Mouse (Mus musculus) G1E (cell line): ENCODE results near the gene Rptn. TPM values are rescaled to one million over a fixed set of nuclear protein-coding genes. Genes with fewer than 3 reads are reported as not detected.
"Not testable (repeated sequence)": the region's sequence is repeated elsewhere in the genome, so short reads cannot be mapped to it uniquely, and the experiment has no call there.

Experiments
- ATAC-seq: 2 replicates; pipeline ENCODE4 v1.8.0; 2016; ENCODE audit warnings: mild to moderate bottlenecking; ENCODE audit not compliant: insufficient number of reproducible peaks, poor library complexity, low FRiP score, severe bottlenecking; ENCODE audit errors: extremely low read depth
- DNase-seq: peaks from one replicate; pipeline ENCODE4 v3.0.0; 2012; ENCODE audit warnings: low spot score
- H3K27me3 ChIP-seq: 2 replicates; pipeline ENCODE4 v1.6.1; 2012; ENCODE audit warnings: mild to moderate bottlenecking, low read length, inconsistent platforms; ENCODE audit not compliant: insufficient read depth
- H3K36me3 ChIP-seq: replicated peaks from 2 replicates; pipeline ENCODE3; 2012; ENCODE audit warnings: mild to moderate bottlenecking, inconsistent platforms
- H3K4me1 ChIP-seq: 2 replicates; pipeline ENCODE4 v1.6.1; 2012; ENCODE audit warnings: low read depth, low read length, inconsistent platforms, mixed read lengths; ENCODE audit not compliant: insufficient read depth
- H3K4me3 ChIP-seq: 2 replicates; pipeline ENCODE4 v1.5.1; 2012; ENCODE audit warnings: low read depth, mild to moderate bottlenecking, inconsistent platforms, low read length, moderate library complexity, mixed read lengths
- H3K9me3 ChIP-seq: replicated peaks from 2 replicates; pipeline ENCODE4 v1.6.1; 2012; ENCODE audit warnings: inconsistent platforms
- CTCF ChIP-seq: IDR thresholded peaks from 2 replicates; pipeline ENCODE4 v1.5.1; 2012; ENCODE audit warnings: low read depth, low read length, inconsistent platforms, mixed read lengths
- GATA1 ChIP-seq: IDR thresholded peaks from 2 replicates; pipeline ENCODE4 v1.6.1; 2012; ENCODE audit warnings: borderline replicate concordance, low read length, inconsistent platforms, mixed read lengths
- GATA2 ChIP-seq: IDR thresholded peaks from 2 replicates; pipeline ENCODE4 v1.6.1; 2012; ENCODE audit warnings: low read depth, low read length, inconsistent platforms, borderline replicate concordance
- POLR2AphosphoS5 ChIP-seq: IDR thresholded peaks from 2 replicates; pipeline ENCODE4 v1.6.1; 2012; ENCODE audit warnings: low read depth, low read length, inconsistent platforms; ENCODE audit not compliant: insufficient replicate concordance
- TAL1 ChIP-seq: conservative IDR thresholded peaks from 2 replicates; pipeline ENCODE4 v1.6.1; 2012; ENCODE audit warnings: low read depth, low read length, inconsistent platforms, mixed read lengths
- polyA plus RNA-seq: library from polyadenylated mRNA; stranded (reverse); fragments of >175 nt; gene quantifications from 2 replicates; pipeline ENCODE4 v1.2.3, GENCODE M21; 2012
- total RNA-seq, 2 experiments: library from RNA; stranded (forward) in 1 of 2; stranded (reverse) in 1 of 2; fragments of 200-1000 nt in 1 of 2; fragments of >200 nt in 1 of 2; fragmentation: Nextera tagmentation in 1 of 2; gene quantifications; 2 replicates each; pipeline ENCODE4 v1.2.3; 2014 to 2017

Gene Rptn
- total and polyA plus RNA-seq, 3 experiments: 0.11 TPM; not detected in 2

DNA sequence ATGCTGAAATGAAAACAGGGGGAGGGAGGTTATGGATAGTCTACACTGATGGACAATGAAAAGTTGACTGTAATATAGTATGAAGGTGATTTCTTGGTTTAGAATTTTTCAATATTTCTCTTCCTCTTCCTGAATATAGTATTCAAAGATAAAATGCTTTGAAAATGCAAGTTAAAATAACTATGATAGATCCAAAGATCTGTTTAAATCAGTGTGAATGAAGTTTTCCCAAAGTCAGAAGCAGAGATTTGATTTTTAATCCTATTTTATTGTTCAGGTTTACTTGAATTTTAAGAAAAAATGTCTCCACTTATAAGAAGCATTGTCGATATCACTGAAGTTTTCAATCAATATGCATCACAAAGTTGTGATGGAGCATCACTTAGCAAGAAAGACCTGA is 48.5 kb downstream of the Rptn start, which contains the start of gene Tchh:
Gene Tchh (plus strand): TSS at position 301 of the 400 bp plus-strand sequence.
- DNase-seq: no peak
- no peak for TF ChIP-seq CTCF
- TF ChIP-seq GATA1: no peak
- TF ChIP-seq POLR2AphosphoS5: no peak
- TF ChIP-seq GATA2: no peak
- no peak for TF ChIP-seq TAL1
- Histone ChIP-seq H3K9me3 (peaks cover 37% of the 10 kb centered on the region), H3K27me3 (no peaks in the 10 kb centered on the region), H3K4me1 (no peaks in the 10 kb centered on the region), H3K36me3 (no peaks in the 10 kb centered on the region), H3K4me3 (no peak within 1 kb of the TSS)
- no peak for ATAC-seq

DNA sequence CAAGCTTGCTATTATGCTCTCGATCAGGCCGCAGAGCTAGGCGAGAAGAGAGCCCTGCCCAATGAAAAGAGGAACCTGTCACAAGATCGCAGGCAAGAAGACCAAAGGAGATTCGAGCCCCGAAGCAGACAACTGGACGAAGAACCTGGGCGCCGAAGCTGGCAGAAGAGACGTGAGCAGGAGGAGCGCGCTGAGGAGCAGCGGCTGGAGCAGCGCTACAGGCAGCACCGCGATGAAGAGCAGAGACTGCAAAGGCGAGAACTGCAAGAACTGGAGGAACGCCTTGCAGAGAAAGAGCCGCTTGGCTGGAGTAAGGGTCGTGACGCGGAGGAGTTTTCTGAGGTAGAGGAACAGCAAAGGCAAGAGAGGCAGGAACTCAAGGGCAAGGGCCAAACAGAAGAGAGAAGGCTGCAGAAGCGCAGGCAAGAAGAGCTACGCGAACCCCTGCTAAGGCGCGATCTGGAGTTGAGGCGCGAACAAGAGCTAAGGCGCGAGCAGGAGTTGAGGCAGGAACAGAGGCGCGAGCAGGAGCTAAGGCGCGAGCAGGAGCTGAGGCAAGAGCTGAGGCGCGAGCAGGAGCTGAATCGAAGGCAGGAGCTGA is 50.1 kb downstream of the Rptn start:
- TF ChIP-seq CTCF: no peak
- TF ChIP-seq POLR2AphosphoS5: no peak
- TF ChIP-seq GATA1: no peak
- TF ChIP-seq TAL1: no peak
- no peak for TF ChIP-seq GATA2
- no peaks in the 10 kb centered on the region for H3K27me3 ChIP-seq
- H3K36me3 ChIP-seq: no peaks in the 10 kb centered on the region
- DNase-seq (no peak), ATAC-seq (no peak)
- H3K4me3 ChIP-seq: no peak overlapping the region; the same call in 1 of the 2 replicates
- H3K9me3 ChIP-seq: peaks cover 46% of the 10 kb centered on the region
- no peaks in the 10 kb centered on the region for H3K4me1 ChIP-seq

DNA sequence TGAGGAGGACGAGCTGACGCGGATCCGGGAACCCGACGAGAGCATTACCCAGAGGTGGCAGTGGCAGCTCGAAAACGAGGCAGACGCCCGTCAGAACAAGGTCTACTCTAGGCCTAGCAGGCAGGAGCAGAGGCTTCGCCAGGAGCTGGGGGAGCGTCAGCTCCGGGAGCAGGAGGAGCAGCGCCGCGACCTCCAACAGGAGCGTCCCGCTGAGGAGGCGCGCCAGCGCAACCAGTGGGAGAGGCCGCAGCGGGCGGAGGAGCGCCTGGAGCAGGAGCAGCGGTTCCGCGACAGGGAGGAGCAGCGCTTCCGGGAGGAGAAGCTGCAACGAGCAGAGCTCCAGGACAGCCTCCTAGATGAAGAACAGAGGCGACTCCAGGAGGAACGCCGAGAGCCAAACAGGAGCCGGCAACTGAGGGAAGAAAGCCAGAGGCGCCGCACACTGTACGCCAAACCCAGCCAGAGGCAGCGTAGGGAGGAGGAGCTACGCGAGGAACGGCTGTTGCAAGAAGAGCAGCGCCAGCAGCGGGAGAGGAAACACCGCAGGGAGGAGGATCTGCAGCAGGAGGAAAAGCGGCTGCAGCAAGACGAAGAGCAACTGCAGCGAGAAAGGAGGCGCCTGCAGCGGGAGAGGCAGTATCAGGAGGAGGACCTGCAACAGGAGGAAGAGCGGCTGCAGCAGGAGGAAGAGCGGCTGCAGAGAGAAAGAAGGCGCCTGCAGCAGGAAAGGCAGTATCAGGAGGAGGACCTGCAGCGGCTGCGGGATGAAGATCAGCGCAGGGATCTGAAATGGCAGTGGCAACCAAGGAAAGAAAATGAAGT is 51.1 kb downstream of the Rptn start:
- peak overlapping the region; percentile 4; the same call in 1 of the 2 replicates for H3K4me3 ChIP-seq
- ATAC-seq (no peak), DNase-seq (no peak)
- peaks cover 46% of the 10 kb centered on the region for H3K9me3 ChIP-seq
- TF ChIP-seq POLR2AphosphoS5 (no peak), GATA2 (no peak), CTCF (no peak), GATA1 (no peak), TAL1 (no peak)
- H3K4me1 ChIP-seq: no peaks in the 10 kb centered on the region
- no peaks in the 10 kb centered on the region for H3K27me3 ChIP-seq
- H3K36me3 ChIP-seq: no peaks in the 10 kb centered on the region

DNA sequence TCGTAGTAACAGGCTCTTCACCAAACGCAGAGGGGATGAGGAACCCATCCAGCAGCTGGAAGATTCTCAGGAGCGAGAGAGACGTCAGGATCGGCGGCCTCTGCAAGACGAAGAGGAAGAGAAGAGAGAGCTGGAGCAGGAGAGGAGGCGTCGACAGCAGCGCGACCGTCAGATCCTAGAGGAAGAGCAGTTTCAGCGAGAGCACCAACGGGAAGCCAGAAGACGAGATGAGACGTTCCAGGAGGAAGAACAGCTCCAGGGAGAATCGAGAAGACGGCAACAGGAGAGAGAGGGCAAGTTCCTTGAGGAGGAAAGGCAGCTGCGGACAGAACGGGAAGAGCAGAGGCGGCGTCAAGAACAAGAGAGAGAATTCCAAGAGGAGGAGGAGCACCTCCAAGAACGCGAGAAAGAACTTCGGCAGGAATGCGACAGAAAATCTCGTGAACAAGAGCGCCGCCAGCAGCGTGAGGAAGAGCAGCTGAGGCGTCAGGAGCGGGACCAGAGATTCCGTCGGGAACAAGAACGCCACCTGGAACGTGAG is 51.7 kb downstream of the Rptn start:
- H3K4me3 ChIP-seq: no peak overlapping the region
- H3K4me1 ChIP-seq: no peaks in the 10 kb centered on the region
- TF ChIP-seq GATA1 (no peak), CTCF (no peak), GATA2 (no peak)
- no peak for DNase-seq
- ATAC-seq: no peak
- no peaks in the 10 kb centered on the region for H3K27me3 ChIP-seq
- no peaks in the 10 kb centered on the region for H3K36me3 ChIP-seq
- peaks cover 46% of the 10 kb centered on the region for H3K9me3 ChIP-seq

DNA sequence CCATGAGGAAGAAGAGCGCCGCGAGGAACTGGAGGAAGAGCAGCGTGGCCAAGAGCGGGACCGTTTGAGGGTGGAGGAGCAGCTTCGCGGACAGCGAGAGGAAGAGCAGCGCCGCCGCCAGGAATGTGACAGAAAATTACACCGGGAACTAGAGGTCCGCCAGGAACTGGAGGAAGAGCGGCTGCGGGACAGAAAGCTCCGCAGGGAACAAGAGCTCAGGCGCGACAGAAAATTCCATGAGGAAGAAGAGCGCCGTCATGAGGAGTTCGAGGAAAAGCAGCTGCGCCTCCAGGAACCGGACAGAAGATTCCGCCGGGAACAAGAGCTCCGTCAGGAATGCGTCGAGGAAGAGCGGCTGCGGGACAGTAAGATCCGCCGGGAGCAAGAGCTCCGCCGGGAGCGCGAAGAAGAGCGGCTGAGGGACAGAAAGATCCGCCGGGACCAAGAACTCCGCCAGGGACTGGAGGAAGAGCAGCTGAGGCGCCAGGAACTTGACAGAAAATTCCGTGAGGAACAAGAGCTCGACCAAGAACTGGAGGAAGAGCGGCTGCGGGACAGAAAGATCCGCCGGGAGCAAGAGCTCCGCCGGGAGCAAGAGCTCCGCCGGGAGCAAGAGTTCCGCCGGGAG is 52.7 kb downstream of the Rptn start:
- no peaks in the 10 kb centered on the region for H3K27me3 ChIP-seq
- H3K4me3 ChIP-seq: no peak overlapping the region; the same call in 1 of the 2 replicates

GRCm38 (mm10) chr3:93446756-93447137 is 53.2 kb downstream of the Rptn start:
- peaks cover 42% of the 10 kb centered on the region for H3K9me3 ChIP-seq
- not testable (repeated sequence) for H3K27me3 ChIP-seq, H3K4me1 ChIP-seq, H3K36me3 ChIP-seq, ATAC-seq, H3K4me3 ChIP-seq, DNase-seq

More for the DNA sequence above, 52.7 kb downstream of the Rptn start:
- ATAC-seq (no peak), DNase-seq (no peak)
- Histone ChIP-seq H3K4me1 (no peaks in the 10 kb centered on the region), H3K9me3 (peaks cover 42% of the 10 kb centered on the region), H3K36me3 (no peaks in the 10 kb centered on the region)
- no peak for TF ChIP-seq POLR2AphosphoS5
- no peak for TF ChIP-seq CTCF
- TF ChIP-seq GATA1: no peak
- no peak for TF ChIP-seq TAL1
- no peak for TF ChIP-seq GATA2
